Mouse (Mus musculus) spleen, postnatal 0 days (tissue): Measurements from ENCODE around the gene Rbm14. TPM values are rescaled to one million over a fixed set of nuclear protein-coding genes. Genes with fewer than 3 reads are reported as not detected.

Experiments used
- polyA plus RNA-seq: library from polyadenylated mRNA; unstranded; fragments of >200 nt; fragmentation: Nextera tagmentation; extraction: Ambion mirVana; gene quantifications from 2 replicates; pipeline ENCODE4 v1.2.1, GENCODE M21; 2015

Gene Rbm14
- polyA plus RNA-seq = 32.0 and 37.2 TPM in 2 replicates

DNA sequence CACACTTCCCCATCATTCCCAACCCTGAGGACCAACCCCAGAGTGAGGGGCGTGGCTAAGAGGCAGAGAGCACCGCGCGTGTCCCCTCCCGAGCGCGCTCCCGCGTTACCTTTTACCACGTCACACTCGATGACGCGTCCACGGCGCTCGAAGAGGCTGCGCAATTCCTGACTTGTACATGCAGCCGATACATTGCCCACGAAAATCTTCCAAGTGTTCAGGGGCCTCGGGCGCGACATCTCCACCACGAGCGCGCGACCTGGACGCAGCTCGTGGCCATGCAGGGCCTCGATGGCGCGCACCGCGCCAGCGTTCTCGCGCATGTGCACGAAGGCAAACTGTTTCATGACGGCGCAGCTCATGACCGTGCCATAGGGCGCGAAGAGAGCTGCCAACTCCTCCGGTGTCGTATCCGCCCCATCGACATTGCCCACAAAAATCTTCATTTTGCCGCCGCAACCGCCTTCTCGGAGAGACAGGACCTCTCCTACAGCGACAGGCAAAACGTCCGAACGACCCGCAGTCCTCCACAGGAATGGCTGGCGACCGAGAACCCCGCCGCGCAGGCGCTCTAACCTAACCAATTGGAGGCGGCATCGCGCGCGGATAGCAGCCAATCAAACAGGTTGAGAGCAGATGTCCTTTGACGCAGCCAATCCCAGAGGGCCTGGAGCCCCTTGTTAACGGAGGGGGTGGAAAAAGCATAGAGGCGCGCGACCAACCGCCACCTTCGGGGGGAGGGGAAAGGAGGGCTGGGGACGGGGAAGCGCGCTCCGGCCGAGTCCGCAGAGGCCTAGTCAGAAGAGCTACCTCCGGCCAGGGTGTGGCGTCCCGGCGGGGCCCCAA, at the start of gene Rbm14, which contains the start of gene Gm21992:
Gene Rbm14 (minus strand): TSS at position 572 of the 846 bp plus-strand sequence.
Gene Gm21992 (minus strand): TSS at position 550 of the 846 bp plus-strand sequence.

GRCm38 (mm10) chr19:4854552-4855469, 43.4 kb upstream of the Rbm14 start, which contains the start of gene Ctsf:
Gene Ctsf (plus strand): TSS chr19:4855130.

GRCm38 (mm10) chr19:4839149-4839548, 27.7 kb upstream of the Rbm14 start, which contains the start of the genes Ccs and Ccdc87:
Gene Ccs (minus strand): TSS chr19:4839332.
Gene Ccdc87 (plus strand): TSS chr19:4839366.

DNA sequence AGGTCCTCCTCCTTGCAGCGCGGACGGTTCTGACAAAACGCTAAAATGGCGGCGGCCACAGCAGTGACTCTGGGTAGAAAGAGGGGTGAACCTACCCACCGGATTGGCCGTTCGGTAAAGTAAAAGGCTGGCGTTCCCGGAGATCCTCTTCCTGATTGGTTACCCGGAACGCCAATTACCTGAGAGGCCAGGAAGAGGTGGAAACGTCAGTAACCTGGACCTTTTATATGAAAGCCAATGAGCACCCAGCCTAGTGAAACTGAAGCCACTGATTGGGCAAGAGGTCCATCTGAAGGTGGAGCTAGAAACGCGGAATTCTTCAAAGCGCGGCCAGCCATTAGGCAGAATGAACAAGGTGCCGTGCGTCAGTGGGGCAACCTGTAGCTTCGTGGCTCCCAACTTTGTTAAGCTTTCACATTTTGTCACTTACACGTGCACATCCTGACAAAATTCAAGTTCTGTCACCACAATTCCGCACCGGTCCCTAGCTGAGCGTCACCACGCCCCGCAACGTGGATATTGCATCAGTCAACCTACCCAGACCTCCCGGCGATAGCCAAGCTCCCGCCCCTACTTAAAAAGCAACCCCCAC, 17.5 kb downstream of the Rbm14 start, which contains the start of gene Rbm4:
Gene Rbm4 (minus strand): TSS at position 71 of the 592 bp plus-strand sequence.

GRCm38 (mm10) chr19:4756193-4756911, 55.1 kb downstream of the Rbm14 start, which contains the start of gene Rbm4b:
Gene Rbm4b (plus strand): TSS chr19:4756497.

Other genes starting within 250 kb of the Rbm14 start
- gene Lrfn4, start 196.0 kb downstream of the Rbm14 start, polyA plus RNA-seq = 0.70 and 0.93 TPM in 2 replicates
- gene Rce1, start 186.0 kb downstream of the Rbm14 start, polyA plus RNA-seq = 30.4 and 31.4 TPM in 2 replicates
- gene Gm960, start 113.0 kb downstream of the Rbm14 start, polyA plus RNA-seq = 1.4 and 1.7 TPM in 2 replicates
- gene Sptbn2, start 100.5 kb downstream of the Rbm14 start, polyA plus RNA-seq = 0.12 and 0.44 TPM in 2 replicates
- 24.7 and 27.6 TPM in 2 replicates for gene Rbm4b, start 55.1 kb downstream of the Rbm14 start, polyA plus RNA-seq
- 18.2 and 21.2 TPM in 2 replicates for gene Rbm4, start 17.7 kb downstream of the Rbm14 start, polyA plus RNA-seq
- gene Gm21992, start within 50 bp of the Rbm14 start, polyA plus RNA-seq = 15.6 and 16.1 TPM in 2 replicates
- 42.7 TPM in 2 replicates for gene Ccs, start 27.7 kb upstream of the Rbm14 start, polyA plus RNA-seq
- gene Ccdc87, start 27.7 kb upstream of the Rbm14 start, polyA plus RNA-seq = not detected in 2 replicates
- gene Ctsf, start 43.5 kb upstream of the Rbm14 start, polyA plus RNA-seq = 56.0 and 61.5 TPM in 2 replicates
- gene Actn3, start 66.3 kb upstream of the Rbm14 start, polyA plus RNA-seq = 1.1 and 1.2 TPM in 2 replicates
- gene Zdhhc24, start 67.0 kb upstream of the Rbm14 start, polyA plus RNA-seq = 13.3 and 14.1 TPM in 2 replicates
- 1.1 and 1.3 TPM in 2 replicates for gene Bbs1, start 95.0 kb upstream of the Rbm14 start, polyA plus RNA-seq
- gene Dpp3, start 116.7 kb upstream of the Rbm14 start, polyA plus RNA-seq = 39.0 and 42.5 TPM in 2 replicates
- gene Peli3, start 131.5 kb upstream of the Rbm14 start, polyA plus RNA-seq = 0.23 and 0.37 TPM in 2 replicates
- 61.8 and 64.4 TPM in 2 replicates for gene Mrpl11, start 150.5 kb upstream of the Rbm14 start, polyA plus RNA-seq
- 0.04 TPM in 1 of 2 replicates, not detected in the other for gene Npas4, start 178.7 kb upstream of the Rbm14 start, polyA plus RNA-seq
- gene Slc29a2, start 212.2 kb upstream of the Rbm14 start, polyA plus RNA-seq = 2.0 and 2.2 TPM in 2 replicates
- 11.1 and 13.7 TPM in 2 replicates for gene B4gat1, start 227.2 kb upstream of the Rbm14 start, polyA plus RNA-seq
- 0.15 and 0.46 TPM in 2 replicates for gene AC124502.3, start 227.3 kb upstream of the Rbm14 start, polyA plus RNA-seq
- 39.5 and 39.6 TPM in 2 replicates for gene Brms1, start 229.7 kb upstream of the Rbm14 start, polyA plus RNA-seq
- 0.75 and 0.99 TPM in 2 replicates for gene Rin1, start 238.8 kb upstream of the Rbm14 start, polyA plus RNA-seq